Mouse (Mus musculus): Measurements from ENCODE around the gene A330070K13Rik. TPM values are rescaled to one million over a fixed set of nuclear protein-coding genes. Genes with fewer than 3 reads are reported as not detected.

A330070K13Rik gene
- total RNA-seq, 2 experiments from 2014 or later, result 1.4 to 3.8 TPM

DNA sequence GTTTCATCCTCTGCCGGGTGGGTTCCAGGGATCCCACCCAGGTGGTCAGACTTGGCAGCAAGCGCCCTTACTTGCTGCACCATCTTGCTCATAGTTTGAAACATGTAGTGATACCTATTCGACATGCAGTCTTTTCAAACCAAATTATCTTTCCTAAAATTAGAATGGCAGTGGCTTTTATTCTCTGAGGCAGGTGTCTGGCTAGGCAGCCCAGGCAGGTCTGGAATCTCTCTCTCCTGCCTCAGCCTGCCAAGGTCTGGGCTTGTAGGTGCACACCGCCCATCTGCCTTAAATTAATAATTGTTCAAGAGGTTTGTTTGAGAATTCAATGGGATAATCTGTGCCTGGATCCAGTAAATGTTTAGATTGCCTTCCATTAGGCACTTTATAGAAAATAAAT lies 53.6 kb downstream of the A330070K13Rik start:
- no peak for DNase-seq (ENCODE audit: low spot score in 2 of 2)

DNA sequence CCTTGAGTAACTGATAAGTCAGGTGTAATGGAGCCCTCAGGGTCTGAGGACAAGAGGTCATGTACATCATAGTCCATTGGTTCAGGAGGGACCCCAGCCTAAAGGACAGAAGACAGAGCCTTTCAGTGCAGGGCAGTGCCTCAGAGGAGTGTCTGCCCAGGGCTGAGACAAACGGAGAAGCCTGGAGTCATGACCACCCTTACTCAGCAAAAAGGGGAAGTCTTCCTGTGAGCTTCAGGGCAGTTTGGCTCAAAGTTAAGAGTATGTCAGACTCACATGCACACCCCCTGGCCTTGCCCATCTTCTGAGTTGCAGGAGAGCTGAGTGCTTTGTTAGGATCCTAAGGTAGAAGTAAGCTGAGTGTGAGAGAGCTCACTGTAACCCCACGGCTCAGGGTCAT lies 54.5 kb downstream of the A330070K13Rik start:
- DNase-seq (ENCODE audit: low spot score in 2 of 2), result no peak

Other genes starting within 250 kb of the A330070K13Rik start
- 10 to 100 TPM; 12.1 to 16.5 TPM for gene Kctd7, start 239.8 kb downstream of the A330070K13Rik start, total RNA-seq (2021)
- 10 to 100 TPM; 53.2 TPM for gene Rabgef1, start 212.8 kb downstream of the A330070K13Rik start, total RNA-seq (2021)
- gene Tmem248, start 167.6 kb downstream of the A330070K13Rik start, total RNA-seq (2021), result 10 to 100 TPM; 42.3 to 43.3 TPM
- gene Sbds, start 129.1 kb downstream of the A330070K13Rik start, total RNA-seq (2021), result 10 to 100 TPM; 83.1 to 83.6 TPM
- gene Tyw1, start 129.0 kb downstream of the A330070K13Rik start, total RNA-seq (2021), result 10 to 100 TPM; 16.1 to 16.6 TPM
- 100 to 1,000 TPM; 131 to 139 TPM for gene Caln1, start 15.2 kb downstream of the A330070K13Rik start, total RNA-seq (2021)

Measured in layer of hippocampus, adult 18-20 months (tissue).